Mouse (Mus musculus) CH12.LX (cell line): ENCODE measurements at regions not wholly inside any gene's neighbourhood (a gene's known extent, or its start where the extent isn't known, plus 50 kb on each side); places are given as distances from the start of the nearest gene placed in this dataset.

Experiments used
- DNase-seq: peaks from one replicate; pipeline ENCODE4 v3.0.0-alpha.2; 2013; ENCODE audit errors: extremely low read depth
- H3K27ac ChIP-seq: 2 replicates; pipeline ENCODE4 v1.5.1; 2012; ENCODE audit warnings: low read depth, mild to moderate bottlenecking, control low read depth, moderate library complexity; ENCODE audit not compliant: insufficient read depth
- H3K27me3 ChIP-seq: replicated peaks from 2 replicates; pipeline ENCODE3; 2012; ENCODE audit warnings: inconsistent platforms
- H3K36me3 ChIP-seq, 2 experiments: replicated peaks in 1 of 2; 2 replicates each; pipeline versions ENCODE3 to v1.6.1; 2012; ENCODE audit warnings: inconsistent platforms in 1 of 2, low read length in 1 of 2, mild to moderate bottlenecking in 1 of 2, mixed read lengths in 1 of 2, moderate library complexity in 1 of 2; ENCODE audit not compliant: control insufficient read depth in 1 of 2, insufficient read depth in 1 of 2
- H3K4me1 ChIP-seq, 2 experiments: 2 replicates each; pipeline ENCODE4 v1.6.1; 2012; ENCODE audit warnings: inconsistent platforms in 1 of 2, moderate library complexity in 1 of 2; ENCODE audit not compliant: insufficient read depth in 2 of 2, control insufficient read depth in 1 of 2
- H3K4me2 ChIP-seq: 2 replicates; pipeline ENCODE4 v1.6.1; 2012; ENCODE audit warnings: low read depth, mild to moderate bottlenecking, control low read depth; ENCODE audit not compliant: poor library complexity, insufficient read depth, severe bottlenecking
- H3K4me3 ChIP-seq, 3 experiments: fragments of 150-350 bp in 1 of 3; sonication (generic) in 1 of 3; replicated peaks in 1 of 3; 2 replicates each; pipeline versions ENCODE3 to v1.5.1; 2011 to 2012; ENCODE audit warnings: low read depth in 2 of 3, low read length in 2 of 3, mild to moderate bottlenecking in 2 of 3, moderate library complexity in 2 of 3, control low read depth in 1 of 3, improper control_type of control experiment in 1 of 3, inconsistent platforms in 1 of 3, mixed read lengths in 1 of 3; ENCODE audit not compliant: poor library complexity in 1 of 3
- H3K79me2 ChIP-seq: replicated peaks from 2 replicates; pipeline ENCODE4 v1.6.1; 2012; ENCODE audit warnings: mild to moderate bottlenecking, moderate library complexity; ENCODE audit not compliant: control insufficient read depth, poor library complexity, insufficient read depth, severe bottlenecking; ENCODE audit errors: extremely low read depth
- H3K9ac ChIP-seq: 2 replicates; pipeline ENCODE4 v1.6.1; 2012; ENCODE audit warnings: low read depth, mild to moderate bottlenecking, control low read depth, moderate library complexity; ENCODE audit not compliant: insufficient read depth
- H3K9me3 ChIP-seq: replicated peaks from 2 replicates; pipeline ENCODE3; 2012; ENCODE audit warnings: low read length, inconsistent platforms, mixed read lengths
- CHD1 ChIP-seq: IDR thresholded peaks from 2 replicates; pipeline ENCODE4 v1.6.1; 2012; ENCODE audit warnings: low read depth, low read length, improper control_type of control experiment, inconsistent platforms
- CTCF ChIP-seq, 2 experiments: IDR thresholded peaks in 1 of 2; conservative IDR thresholded peaks in 1 of 2; 2 replicates each; pipeline ENCODE4 v1.5.1; 2011 to 2012; ENCODE audit warnings: low read depth in 2 of 2, low read length in 2 of 2, improper control_type of control experiment in 1 of 2, inconsistent platforms in 1 of 2, mild to moderate bottlenecking in 1 of 2, moderate library complexity in 1 of 2
- E2F4 ChIP-seq: IDR thresholded peaks from 2 replicates; pipeline ENCODE4 v1.6.1; 2011; ENCODE audit warnings: low read depth, low read length, improper control_type of control experiment; ENCODE audit not compliant: insufficient replicate concordance
- ELF1 ChIP-seq: IDR thresholded peaks from 2 replicates; pipeline ENCODE4 v1.6.1; 2014; ENCODE audit warnings: low read depth, mild to moderate bottlenecking, inconsistent platforms, low read length, improper control_type of control experiment
- EP300 ChIP-seq: IDR thresholded peaks from 2 replicates; pipeline ENCODE4 v1.6.1; 2011; ENCODE audit warnings: low read length, improper control_type of control experiment
- IRF4 ChIP-seq: IDR thresholded peaks from 2 replicates; pipeline ENCODE4 v1.6.1; 2014; ENCODE audit warnings: low read depth, mild to moderate bottlenecking, inconsistent platforms, low read length, improper control_type of control experiment
- JUN ChIP-seq: IDR thresholded peaks from 2 replicates; pipeline ENCODE4 v1.6.1; 2011; ENCODE audit warnings: low read depth, mild to moderate bottlenecking, low read length, improper control_type of control experiment, moderate library complexity; ENCODE audit not compliant: insufficient read depth
- JUND ChIP-seq: conservative IDR thresholded peaks from 2 replicates; pipeline ENCODE4 v1.6.1; 2011; ENCODE audit warnings: low read depth, low read length, improper control_type of control experiment
- MAFK ChIP-seq: IDR thresholded peaks from 2 replicates; pipeline ENCODE4 v1.6.1; 2011; ENCODE audit warnings: low read length, improper control_type of control experiment; ENCODE audit not compliant: insufficient replicate concordance
- MAX ChIP-seq: IDR thresholded peaks from 2 replicates; pipeline ENCODE4 v1.6.1; 2011; ENCODE audit warnings: low read length, improper control_type of control experiment
- MAZ ChIP-seq: IDR thresholded peaks from 2 replicates; pipeline ENCODE4 v1.6.1; 2012; ENCODE audit warnings: low read depth, mild to moderate bottlenecking, inconsistent platforms, low read length, improper control_type of control experiment, moderate library complexity
- POLR2AphosphoS2 ChIP-seq: IDR thresholded peaks from 2 replicates; pipeline ENCODE4 v1.6.1; 2011; ENCODE audit warnings: low read depth, low read length, improper control_type of control experiment
- RAD21 ChIP-seq: IDR thresholded peaks from 2 replicates; pipeline ENCODE4 v1.6.1; 2011; ENCODE audit warnings: low read depth, mild to moderate bottlenecking, low read length, improper control_type of control experiment, moderate library complexity
- SIN3A ChIP-seq: IDR thresholded peaks from 2 replicates; pipeline ENCODE4 v1.6.1; 2012; ENCODE audit warnings: low read length, improper control_type of control experiment, inconsistent platforms
- SMC3 ChIP-seq: IDR thresholded peaks from 2 replicates; pipeline ENCODE4 v1.6.1; 2011; ENCODE audit warnings: low read depth, low read length, improper control_type of control experiment
- ZC3H11A ChIP-seq: IDR thresholded peaks from 2 replicates; pipeline ENCODE4 v1.6.1; 2012; ENCODE audit warnings: low read depth, mild to moderate bottlenecking, inconsistent platforms, low read length, improper control_type of control experiment
- ZMIZ1 ChIP-seq: IDR thresholded peaks from 2 replicates; pipeline ENCODE4 v1.6.1; 2012; ENCODE audit warnings: low read depth, mild to moderate bottlenecking, inconsistent platforms, low read length, improper control_type of control experiment
- ZNF384 ChIP-seq: IDR thresholded peaks from 2 replicates; pipeline ENCODE4 v1.6.1; 2012; ENCODE audit warnings: low read depth, low read length, improper control_type of control experiment, inconsistent platforms
- dilution Hi-C: fragments of 300-500 bp; cut with MboI; formaldehyde crosslinking; loops from 2 replicates; pipeline ENCODE4 v1.14.3; 2020; ENCODE audit warnings: low sequenced_read_pairs; ENCODE audit not compliant: extremely low pct_unique_long_range_greater_than_20kb, extremely low pct_ligation_motif_present
- in situ Hi-C: fragments of 300-500 bp; cut with MboI; formaldehyde crosslinking; loops from 3 replicates; pipeline ENCODE4 v1.14.3; 2019; ENCODE audit warnings: low sequenced_read_pairs, low pct_ligation_motif_present, low pct_unique_long_range_greater_than_20kb, mixed read lengths

- in situ Hi-C loops = no loop called here
These were observed 278.7 kb upstream of the Tsc22d2 start for GRCm38 (mm10) chr3:58135607-58136365.

GRCm38 (mm10) chr3:58138726-58139585 is 275.6 kb upstream of the Tsc22d2 start:
- H3K4me2 ChIP-seq = no peak overlapping the region
- H3K4me1 ChIP-seq = no peaks in the 10 kb centered on the region
- TF ChIP-seq CHD1 = no peak
- TF ChIP-seq EP300 = no peak
- TF ChIP-seq MAX = no peak
- peak; percentile 67 for TF ChIP-seq SMC3
- TF ChIP-seq MAZ = no peak
- no peak for TF ChIP-seq ZMIZ1
- TF ChIP-seq RAD21 = peak; percentile 69
- TF ChIP-seq JUN = no peak
- TF ChIP-seq IRF4 = no peak
- no peak for TF ChIP-seq SIN3A
- TF ChIP-seq POLR2AphosphoS2 = no peak
- no peak for TF ChIP-seq ELF1
- no peak for TF ChIP-seq JUND
- peak; percentile 77 to 80 for TF ChIP-seq CTCF (conservative IDR thresholded peaks at IDR 0.05 in 1 of 2, IDR thresholded peaks at IDR 0.05 in 1 of 2; ENCODE audit: low read depth in 2 of 2, low read length in 2 of 2)
- no peak for TF ChIP-seq ZC3H11A
- no peak for TF ChIP-seq E2F4
- no peak for TF ChIP-seq ZNF384
- no peaks in the 10 kb centered on the region for H3K36me3 ChIP-seq
- peak; percentile 57 for DNase-seq
- in situ Hi-C loops = no loop called here
- dilution Hi-C loops = no loop called here
- H3K27me3 ChIP-seq = no peaks in the 10 kb centered on the region
- H3K27ac ChIP-seq = no peak overlapping the region
- H3K9me3 ChIP-seq = no peaks in the 10 kb centered on the region
- H3K4me3 ChIP-seq = no peak overlapping the region
- H3K79me2 ChIP-seq = no peaks in the 10 kb centered on the region
- H3K9ac ChIP-seq = no peak overlapping the region

More at GRCm38 (mm10) chr3:58135607-58136365, 278.7 kb upstream of the Tsc22d2 start:
- Histone ChIP-seq H3K79me2 (no peaks in the 10 kb centered on the region), H3K27ac (no peak overlapping the region), H3K4me2 (no peak overlapping the region), H3K27me3 (no peaks in the 10 kb centered on the region), H3K36me3 (no peaks in the 10 kb centered on the region), H3K9me3 (no peaks in the 10 kb centered on the region), H3K4me1 (no peaks in the 10 kb centered on the region), H3K4me3 (no peak overlapping the region), H3K9ac (no peak overlapping the region)
- TF ChIP-seq MAFK = no peak
- no peak for DNase-seq
- dilution Hi-C loops = no loop called here
